Mouse (Mus musculus): ENCODE results near the gene Aqp2.

Gene Aqp2

DNA sequence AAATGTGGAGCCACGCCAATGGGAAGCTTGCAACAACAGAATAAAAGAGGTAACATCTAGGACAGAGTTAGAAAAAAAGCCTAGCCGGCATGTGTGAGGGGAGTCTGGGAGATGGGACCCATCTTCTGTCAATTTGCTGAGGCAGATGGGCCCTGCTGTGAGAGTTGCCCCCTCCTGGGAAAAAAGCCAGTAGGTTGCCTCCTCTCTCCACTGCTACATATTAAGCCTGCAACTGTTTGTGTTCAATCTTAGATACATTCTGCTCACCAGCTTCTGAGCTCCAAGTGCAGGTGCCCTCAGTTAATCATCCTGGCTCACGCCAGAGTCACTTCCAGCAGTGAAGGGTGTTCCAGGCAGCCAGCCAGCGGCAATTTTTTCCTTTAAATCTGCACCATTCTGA, 41.0 kb downstream of the Aqp2 start:
- no peak for DNase-seq

DNA sequence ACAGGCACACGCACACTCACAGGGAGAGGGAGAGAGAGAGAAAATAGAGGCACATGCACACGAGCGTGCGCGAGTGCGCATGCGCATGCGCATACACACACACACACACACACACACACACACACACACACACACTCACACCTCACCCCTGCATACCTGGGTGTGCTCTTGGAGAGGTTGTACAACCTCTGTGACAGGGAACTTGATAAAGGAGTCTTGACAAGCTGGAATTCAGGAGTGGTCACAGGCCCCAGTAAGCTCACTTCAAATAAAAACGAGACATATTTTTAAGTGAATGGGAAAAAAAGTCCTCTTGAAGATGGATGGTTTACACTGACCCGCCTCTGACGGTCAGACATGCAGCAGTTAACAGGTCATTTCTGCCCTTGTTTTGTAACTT, 43.2 kb downstream of the Aqp2 start:
- DNase-seq: no peak

GRCm38 (mm10) chr15:99631618-99632017, 52.8 kb downstream of the Aqp2 start:
- DNase-seq: peak; percentile 32
